Mouse (Mus musculus) embryonic fibroblast, embryonic 13.5 days (primary cell): ENCODE measurements around the gene Galnt15.

Experiments
- CTCF ChIP-seq: IDR thresholded peaks from 2 replicates; pipeline ENCODE4 v1.5.1; 2011; ENCODE audit warnings: mild to moderate bottlenecking, control low read depth, low read length, moderate library complexity, borderline replicate concordance; ENCODE audit not compliant: insufficient read depth
- POLR2A ChIP-seq: IDR thresholded peaks from 2 replicates; pipeline ENCODE4 v1.6.1; 2011; ENCODE audit warnings: low read depth, mild to moderate bottlenecking, control low read depth, low read length, moderate library complexity

- no peak for TF ChIP-seq CTCF
- no peak for TF ChIP-seq POLR2A
Measured at GRCm38 (mm10) chr14:32054788-32055187, 26.0 kb downstream of the Galnt15 start.
